Mouse (Mus musculus): ENCODE data around the gene Cited2. TPM values are rescaled to one million over a fixed set of nuclear protein-coding genes. Genes with fewer than 3 reads are reported as not detected.

The Cited2 gene
- polyA plus RNA-seq, 1 experiment from 2014 or later = 23.9 TPM

- no peaks in the 10 kb centered on the region for H3K9me3 ChIP-seq (replicated peaks; ENCODE audit: control insufficient read depth, low read length)
- peak overlapping the region; percentile 97 for H3K4me3 ChIP-seq (ENCODE audit: low read length)
- peak overlapping the region; percentile 98 for H3K27ac ChIP-seq (ENCODE audit: low read length)
- no peak for ATAC-seq (replicated peaks; ENCODE audit: extremely low read depth, insufficient read depth, low FRiP score)
- H3K4me1 ChIP-seq (ENCODE audit: control insufficient read depth, insufficient read depth, low read length) = peaks cover 18% of the 10 kb centered on the region
- H3K27me3 ChIP-seq (ENCODE audit: control insufficient read depth, insufficient read depth, low read length) = no peaks in the 10 kb centered on the region
- peak overlapping the region; percentile 87 for H3K9ac ChIP-seq (ENCODE audit: low read length)
- H3K4me2 ChIP-seq (ENCODE audit: low read depth, low read length) = peak overlapping the region; percentile 69
- WGBS = under 1% methylated on average over 21 of the region's 21 CpGs
- H3K36me3 ChIP-seq (ENCODE audit: control insufficient read depth, insufficient read depth) = no peaks in the 10 kb centered on the region
Measured at GRCm38 (mm10) chr10:17721602-17722121, 1.4 kb upstream of the Cited2 start.

DNA sequence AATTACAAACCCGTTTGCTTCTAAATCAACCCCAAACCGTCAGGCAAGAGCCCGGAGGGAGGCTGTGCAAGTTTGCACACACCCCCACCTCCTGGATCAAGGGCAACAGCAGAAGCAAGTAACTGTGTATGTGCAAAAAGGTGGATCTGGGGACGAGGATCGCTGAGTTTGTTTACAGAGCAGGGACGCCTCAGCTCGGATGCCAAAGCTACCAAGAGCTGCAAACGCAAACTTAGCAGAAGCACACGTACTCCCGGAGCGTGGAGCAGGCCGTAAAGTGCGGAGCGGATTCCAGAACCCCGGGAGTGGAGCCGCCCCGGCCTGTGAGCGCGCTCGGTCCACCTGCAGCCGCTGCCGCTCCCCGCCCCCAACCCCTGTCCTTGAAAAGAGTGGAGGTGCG is 860 bp upstream of the Cited2 start:
- no peaks in the 10 kb centered on the region for H3K27me3 ChIP-seq (ENCODE audit: control insufficient read depth, insufficient read depth, low read length)
- H3K4me3 ChIP-seq (ENCODE audit: low read length) = peak overlapping the region; percentile 97
- ATAC-seq (replicated peaks; ENCODE audit: extremely low read depth, insufficient read depth, low FRiP score) = peak; percentile 75
- no peaks in the 10 kb centered on the region for H3K36me3 ChIP-seq (ENCODE audit: control insufficient read depth, insufficient read depth)
- H3K4me2 ChIP-seq (ENCODE audit: low read depth, low read length) = peak overlapping the region; percentile 69
- H3K27ac ChIP-seq (ENCODE audit: low read length) = peak overlapping the region; percentile 98
- under 1% methylated on average over 24 of the region's 24 CpGs for WGBS
- peaks cover 23% of the 10 kb centered on the region for H3K4me1 ChIP-seq (ENCODE audit: control insufficient read depth, insufficient read depth, low read length)
- peak overlapping the region; percentile 87 for H3K9ac ChIP-seq (ENCODE audit: low read length)
- no peaks in the 10 kb centered on the region for H3K9me3 ChIP-seq (replicated peaks; ENCODE audit: control insufficient read depth, low read length)

GRCm38 (mm10) chr10:17723421-17723841 is 413 bp downstream of the Cited2 start:
- peak overlapping the region; percentile 98 for H3K27ac ChIP-seq (ENCODE audit: low read length)
- H3K4me3 ChIP-seq (ENCODE audit: low read length) = peak overlapping the region; percentile 97
- H3K4me2 ChIP-seq (ENCODE audit: low read depth, low read length) = peak overlapping the region; percentile 83
- WGBS = under 1% methylated on average over 30 of the region's 30 CpGs
- ATAC-seq (replicated peaks; ENCODE audit: extremely low read depth, insufficient read depth, low FRiP score) = peak; percentile 53
- peaks cover 32% of the 10 kb centered on the region for H3K4me1 ChIP-seq (ENCODE audit: control insufficient read depth, insufficient read depth, low read length)
- H3K27me3 ChIP-seq (ENCODE audit: control insufficient read depth, insufficient read depth, low read length) = no peaks in the 10 kb centered on the region
- no peaks in the 10 kb centered on the region for H3K9me3 ChIP-seq (replicated peaks; ENCODE audit: control insufficient read depth, low read length)
- H3K9ac ChIP-seq (ENCODE audit: low read length) = peak overlapping the region; percentile 82
- H3K36me3 ChIP-seq (ENCODE audit: control insufficient read depth, insufficient read depth) = no peaks in the 10 kb centered on the region

GRCm38 (mm10) chr10:17723871-17724741 is 1.1 kb downstream of the Cited2 start:
- WGBS = under 1% methylated on average over 65 of the region's 65 CpGs
- no peak for ATAC-seq (replicated peaks; ENCODE audit: extremely low read depth, insufficient read depth, low FRiP score)
- peak overlapping the region; percentile 82 for H3K9ac ChIP-seq (ENCODE audit: low read length)
- no peaks in the 10 kb centered on the region for H3K36me3 ChIP-seq (ENCODE audit: control insufficient read depth, insufficient read depth)
- H3K9me3 ChIP-seq (replicated peaks; ENCODE audit: control insufficient read depth, low read length) = no peaks in the 10 kb centered on the region
- H3K4me2 ChIP-seq (ENCODE audit: low read depth, low read length) = peak overlapping the region; percentile 83
- H3K27ac ChIP-seq (ENCODE audit: low read length) = peak overlapping the region; percentile 98
- peaks cover 33% of the 10 kb centered on the region for H3K4me1 ChIP-seq (ENCODE audit: control insufficient read depth, insufficient read depth, low read length)
- H3K4me3 ChIP-seq (ENCODE audit: low read length) = peak overlapping the region; percentile 97
- no peaks in the 10 kb centered on the region for H3K27me3 ChIP-seq (ENCODE audit: control insufficient read depth, insufficient read depth, low read length)

DNA sequence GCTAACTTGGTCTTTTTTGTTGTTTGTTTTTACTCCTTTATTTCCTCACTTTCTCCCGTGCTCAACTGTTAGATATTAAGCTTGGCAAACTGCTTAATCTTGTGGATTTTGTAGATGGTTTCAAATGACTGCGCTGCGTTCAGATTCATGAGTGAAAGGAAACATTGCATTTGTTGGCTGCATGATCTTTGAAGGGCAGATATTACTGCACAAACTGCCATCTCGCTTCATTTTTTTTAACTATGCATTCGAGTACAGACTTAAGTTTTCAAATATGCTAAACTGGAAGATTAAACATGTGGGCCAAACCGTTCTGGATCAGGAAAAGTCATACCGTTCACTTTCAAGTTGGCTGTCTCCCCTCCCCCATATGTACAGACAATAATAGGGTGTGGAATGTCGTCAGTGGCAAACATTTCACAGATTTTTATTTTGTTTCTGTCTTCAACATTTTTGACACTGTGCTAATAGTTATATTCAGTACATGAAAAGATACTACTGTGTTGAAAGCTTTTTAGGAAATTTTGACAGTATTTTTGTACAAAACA is 2.1 kb downstream of the Cited2 start:
- Histone ChIP-seq H3K27ac (ENCODE audit: low read length) (peak overlapping the region; percentile 53; the same call in 1 of the 2 replicates), H3K4me2 (ENCODE audit: low read depth, low read length) (peak overlapping the region; percentile 83), H3K4me3 (ENCODE audit: low read length) (peak overlapping the region; percentile 97), H3K4me1 (ENCODE audit: control insufficient read depth, insufficient read depth, low read length) (peaks cover 33% of the 10 kb centered on the region), H3K9me3 (replicated peaks; ENCODE audit: control insufficient read depth, low read length) (no peaks in the 10 kb centered on the region), H3K9ac (ENCODE audit: low read length) (peak overlapping the region; percentile 82), H3K27me3 (ENCODE audit: control insufficient read depth, insufficient read depth, low read length) (no peaks in the 10 kb centered on the region), H3K36me3 (ENCODE audit: control insufficient read depth, insufficient read depth) (no peaks in the 10 kb centered on the region)
- ATAC-seq (replicated peaks; ENCODE audit: extremely low read depth, insufficient read depth, low FRiP score) = no peak
- 15% methylated on average over 8 of the region's 8 CpGs for WGBS

DNA sequence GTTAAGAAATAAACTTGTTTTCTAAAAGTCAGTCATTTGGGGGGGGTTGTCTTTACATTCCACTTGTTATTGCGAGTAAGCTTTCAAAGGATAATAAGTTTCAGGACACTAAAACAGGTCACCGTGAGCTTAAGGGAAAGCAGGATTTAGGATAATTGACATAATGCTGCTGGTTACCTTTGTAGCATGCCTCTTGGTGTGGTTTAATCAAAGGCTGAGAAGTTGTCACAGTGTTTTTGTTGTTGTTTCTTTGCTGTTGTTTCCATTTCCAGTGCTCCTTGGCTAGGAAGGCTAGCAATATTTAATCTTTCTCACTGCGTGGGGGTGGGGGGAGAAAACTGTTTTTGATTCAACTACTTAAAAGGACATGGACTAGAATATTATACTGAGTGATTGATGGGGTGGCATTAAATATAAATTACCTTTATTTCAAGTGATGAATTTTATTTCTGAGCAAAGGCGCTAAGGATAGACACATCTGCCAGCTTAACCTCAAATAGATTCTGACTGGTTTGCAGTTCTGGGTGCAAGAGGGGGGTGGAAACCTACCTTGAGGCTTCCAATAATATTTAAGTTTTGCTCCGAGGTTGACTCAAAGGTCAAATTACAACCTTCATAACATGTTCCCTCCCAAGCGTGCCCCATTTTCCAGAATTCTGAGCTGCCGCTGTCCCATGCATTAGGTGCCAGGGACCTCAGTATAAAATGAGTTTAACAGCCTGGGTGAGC is 2.8 kb downstream of the Cited2 start:
- Histone ChIP-seq H3K9ac (ENCODE audit: low read length) (peak overlapping the region; percentile 40), H3K9me3 (replicated peaks; ENCODE audit: control insufficient read depth, low read length) (no peaks in the 10 kb centered on the region), H3K4me3 (ENCODE audit: low read length) (peak overlapping the region; percentile 30), H3K4me2 (ENCODE audit: low read depth, low read length) (peak overlapping the region; percentile 54), H3K4me1 (ENCODE audit: control insufficient read depth, insufficient read depth, low read length) (peaks cover 33% of the 10 kb centered on the region), H3K27ac (ENCODE audit: low read length) (peak overlapping the region; percentile 10; the same call in 1 of the 2 replicates), H3K27me3 (ENCODE audit: control insufficient read depth, insufficient read depth, low read length) (no peaks in the 10 kb centered on the region), H3K36me3 (ENCODE audit: control insufficient read depth, insufficient read depth) (no peaks in the 10 kb centered on the region)
- 66% methylated on average over 7 of the region's 7 CpGs for WGBS
- ATAC-seq (replicated peaks; ENCODE audit: extremely low read depth, insufficient read depth, low FRiP score) = no peak

GRCm38 (mm10) chr10:17726373-17726720 is 3.3 kb downstream of the Cited2 start:
- Histone ChIP-seq H3K9ac (ENCODE audit: low read length) (peak overlapping the region; percentile 29), H3K4me3 (ENCODE audit: low read length) (no peak overlapping the region; the same call in 1 of the 2 replicates), H3K9me3 (replicated peaks; ENCODE audit: control insufficient read depth, low read length) (no peaks in the 10 kb centered on the region), H3K4me1 (ENCODE audit: control insufficient read depth, insufficient read depth, low read length) (peaks cover 29% of the 10 kb centered on the region), H3K36me3 (ENCODE audit: control insufficient read depth, insufficient read depth) (no peaks in the 10 kb centered on the region), H3K27ac (ENCODE audit: low read length) (peak overlapping the region; percentile 35; the same call in 1 of the 2 replicates), H3K4me2 (ENCODE audit: low read depth, low read length) (peak overlapping the region; percentile 54), H3K27me3 (ENCODE audit: control insufficient read depth, insufficient read depth, low read length) (no peaks in the 10 kb centered on the region)
- ATAC-seq (replicated peaks; ENCODE audit: extremely low read depth, insufficient read depth, low FRiP score) = no peak
- 62% methylated on average over 2 of the region's 2 CpGs for WGBS

GRCm38 (mm10) chr10:17727161-17727925 is 4.3 kb downstream of the Cited2 start:
- Histone ChIP-seq H3K9ac (ENCODE audit: low read length) (no peak overlapping the region), H3K36me3 (ENCODE audit: control insufficient read depth, insufficient read depth) (no peaks in the 10 kb centered on the region), H3K4me3 (ENCODE audit: low read length) (peak overlapping the region; percentile 8; the same call in 1 of the 2 replicates)

More at GRCm38 (mm10) chr10:17727161-17727925, 4.3 kb downstream of the Cited2 start:
- peak overlapping the region; percentile 70 for H3K27ac ChIP-seq (ENCODE audit: low read length)
- H3K9me3 ChIP-seq (replicated peaks; ENCODE audit: control insufficient read depth, low read length) = no peaks in the 10 kb centered on the region
- no peaks in the 10 kb centered on the region for H3K27me3 ChIP-seq (ENCODE audit: control insufficient read depth, insufficient read depth, low read length)
- no peak for ATAC-seq (replicated peaks; ENCODE audit: extremely low read depth, insufficient read depth, low FRiP score)
- peaks cover 29% of the 10 kb centered on the region for H3K4me1 ChIP-seq (ENCODE audit: control insufficient read depth, insufficient read depth, low read length)
- H3K4me2 ChIP-seq (ENCODE audit: low read depth, low read length) = peak overlapping the region; percentile 54
- 17% methylated on average over 15 of the region's 15 CpGs for WGBS

Measured in heart, embryonic 16.5 days (tissue).